Mouse (Mus musculus) bone marrow macrophage, adult 2 months (primary cell): Measurements from ENCODE around the gene Sox12.

ENCODE experiments used
- CTCF ChIP-seq: IDR thresholded peaks from 2 replicates; pipeline ENCODE4 v1.5.1; 2012; ENCODE audit warnings: low read depth, mild to moderate bottlenecking, low read length, moderate library complexity
- POLR2A ChIP-seq: IDR thresholded peaks from 2 replicates; pipeline ENCODE4 v1.6.1; 2012; ENCODE audit warnings: mild to moderate bottlenecking, low read depth, low read length, borderline replicate concordance

DNA sequence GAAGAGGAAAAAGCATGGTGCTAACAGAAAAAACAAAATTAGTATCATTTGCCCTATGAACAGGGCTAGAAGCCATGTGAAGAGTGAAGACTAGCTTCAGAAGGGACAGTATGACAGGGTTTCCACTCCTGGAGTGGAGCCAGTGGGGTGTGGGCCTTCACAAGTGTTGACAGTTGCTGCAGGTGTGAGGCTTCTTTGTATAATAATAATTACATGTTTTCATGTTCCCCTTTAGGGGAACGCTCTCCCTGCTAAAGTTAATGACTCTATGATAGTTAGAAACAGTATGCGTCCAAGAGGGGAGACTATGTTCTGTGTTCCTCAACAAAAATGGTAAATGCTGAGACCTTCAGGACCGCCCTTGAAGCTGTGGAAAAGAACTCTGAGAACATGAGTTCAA lies 17.9 kb upstream of the Sox12 start:
- TF ChIP-seq POLR2A (no peak), CTCF (no peak)
